Mouse (Mus musculus): Measurements from ENCODE around the gene Ddx27.

DNA sequence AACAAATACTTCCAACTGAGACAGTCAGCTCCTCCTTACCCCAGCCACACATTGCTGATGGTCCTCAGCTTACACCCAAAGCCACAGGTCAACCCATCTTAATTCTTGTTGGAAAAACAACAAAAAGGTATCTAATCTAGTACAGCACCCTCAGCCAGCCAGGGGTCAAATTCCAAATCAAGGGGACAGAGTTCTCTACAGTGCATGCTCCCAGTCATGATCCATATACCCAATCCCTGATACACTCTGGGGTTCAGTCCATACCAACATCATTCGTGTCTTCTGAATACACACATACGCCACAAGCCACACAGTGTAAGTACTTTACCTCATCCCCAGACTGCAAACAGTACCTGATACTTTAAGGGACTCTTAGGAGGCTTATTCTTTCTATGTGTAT lies 8.6 kb upstream of the Ddx27 start:
- no peak for TF ChIP-seq CTCF (IDR thresholded peaks at IDR 0.05; ENCODE audit: insufficient read depth, low read length)
- TF ChIP-seq POLR2A (IDR thresholded peaks at IDR 0.05; ENCODE audit: borderline replicate concordance, extremely low read depth, low read depth, low read length), result no peak
